Mouse (Mus musculus) B cell, adult 2 months (primary cell): Measurements from ENCODE around the gene Aacs.
A peak's percentile ranks its signal among the peaks of the same experiment; 100 is the strongest.
"Not testable (repeated sequence)": the region's sequence is repeated elsewhere in the genome, so short reads cannot be mapped to it uniquely, and the experiment has no call there.

ENCODE experiments used
- DNase-seq, 2 experiments: peaks; one replicate each; pipeline ENCODE4 v3.0.0; 2022

The Aacs gene

GRCm38 (mm10) chr5:125466483-125466882, 9.1 kb upstream of the Aacs start:
- DNase-seq = no peak

GRCm38 (mm10) chr5:125467261-125467660, 8.4 kb upstream of the Aacs start:
- no peak for DNase-seq

- no peak for DNase-seq
These were observed 4.9 kb upstream of the Aacs start for GRCm38 (mm10) chr5:125470713-125471112.

GRCm38 (mm10) chr5:125472796-125473475, 2.7 kb upstream of the Aacs start:
- DNase-seq = no peak

GRCm38 (mm10) chr5:125475030-125475429, 584 bp upstream of the Aacs start:
- DNase-seq = no peak

GRCm38 (mm10) chr5:125476286-125476625, 642 bp downstream of the Aacs start:
- no peak for DNase-seq

- DNase-seq = no peak
These were observed 1.2 kb downstream of the Aacs start for GRCm38 (mm10) chr5:125476799-125477198.

GRCm38 (mm10) chr5:125477533-125477932, 1.9 kb downstream of the Aacs start:
- DNase-seq = no peak

GRCm38 (mm10) chr5:125478037-125478436, 2.4 kb downstream of the Aacs start:
- DNase-seq = no peak

- DNase-seq = no peak
These were observed 3.8 kb downstream of the Aacs start for GRCm38 (mm10) chr5:125479376-125479775.

GRCm38 (mm10) chr5:125480434-125481231, 5.0 kb downstream of the Aacs start:
- no peak for DNase-seq

GRCm38 (mm10) chr5:125482474-125482873, 6.9 kb downstream of the Aacs start:
- DNase-seq = no peak

- peak; percentile 38 to 44 for DNase-seq
These were observed 8.3 kb downstream of the Aacs start for GRCm38 (mm10) chr5:125483712-125484611.

- peak; percentile 19 to 20 for DNase-seq
These were observed 9.6 kb downstream of the Aacs start for GRCm38 (mm10) chr5:125485031-125485778.

- DNase-seq = no peak
These were observed 10.5 kb downstream of the Aacs start for GRCm38 (mm10) chr5:125486088-125486487.

GRCm38 (mm10) chr5:125487375-125488115, 11.9 kb downstream of the Aacs start:
- no peak for DNase-seq

- DNase-seq = peak; percentile 46 to 55
These were observed 12.5 kb downstream of the Aacs start for GRCm38 (mm10) chr5:125488116-125488455.

GRCm38 (mm10) chr5:125488953-125489352, 13.3 kb downstream of the Aacs start:
- not testable (repeated sequence) for DNase-seq

- no peak for DNase-seq
These were observed 15.5 kb downstream of the Aacs start for GRCm38 (mm10) chr5:125491107-125491506.

GRCm38 (mm10) chr5:125492379-125493092, 16.9 kb downstream of the Aacs start:
- DNase-seq = no peak

GRCm38 (mm10) chr5:125493093-125493423, 17.4 kb downstream of the Aacs start:
- DNase-seq = no peak
